Mouse (Mus musculus): ENCODE data around the gene Plekha6.

The Plekha6 gene

GRCm38 (mm10) chr1:133183141-133183925, 19.3 kb downstream of the Plekha6 start:
- no peak for DNase-seq

- no peak for DNase-seq
These were observed 24.1 kb downstream of the Plekha6 start for GRCm38 (mm10) chr1:133187948-133188680.

GRCm38 (mm10) chr1:133188719-133189118, 24.7 kb downstream of the Plekha6 start:
- DNase-seq: no peak

- DNase-seq: no peak
These were observed 25.5 kb downstream of the Plekha6 start for GRCm38 (mm10) chr1:133189471-133189870.

- DNase-seq: no peak
These were observed 26.5 kb downstream of the Plekha6 start for GRCm38 (mm10) chr1:133190550-133190949.

- DNase-seq: no peak
These were observed 32.2 kb downstream of the Plekha6 start for GRCm38 (mm10) chr1:133196181-133196580.

GRCm38 (mm10) chr1:133197266-133197665, 33.3 kb downstream of the Plekha6 start:
- DNase-seq: no peak

GRCm38 (mm10) chr1:133199706-133200105, 35.7 kb downstream of the Plekha6 start:
- no peak for DNase-seq

GRCm38 (mm10) chr1:133201499-133201898, 37.5 kb downstream of the Plekha6 start:
- peak; percentile 49 for DNase-seq

GRCm38 (mm10) chr1:133203701-133204100, 39.7 kb downstream of the Plekha6 start:
- no peak for DNase-seq

GRCm38 (mm10) chr1:133204341-133204849, 40.4 kb downstream of the Plekha6 start:
- DNase-seq: peak; percentile 84

GRCm38 (mm10) chr1:133204985-133205384, 41.0 kb downstream of the Plekha6 start:
- DNase-seq: no peak

GRCm38 (mm10) chr1:133208086-133208815, 44.2 kb downstream of the Plekha6 start:
- no peak for DNase-seq

- no peak for DNase-seq
These were observed 45.0 kb downstream of the Plekha6 start for GRCm38 (mm10) chr1:133209036-133209435.

GRCm38 (mm10) chr1:133209482-133209881, 45.5 kb downstream of the Plekha6 start:
- DNase-seq: no peak

GRCm38 (mm10) chr1:133209901-133210516, 46.0 kb downstream of the Plekha6 start:
- peak; percentile 54 for DNase-seq

GRCm38 (mm10) chr1:133210766-133211165, 46.8 kb downstream of the Plekha6 start:
- peak; percentile 65 for DNase-seq

- DNase-seq: no peak
These were observed 48.3 kb downstream of the Plekha6 start for GRCm38 (mm10) chr1:133212273-133212672.

GRCm38 (mm10) chr1:133213098-133213497, 49.1 kb downstream of the Plekha6 start:
- no peak for DNase-seq

GRCm38 (mm10) chr1:133213901-133214300, 49.9 kb downstream of the Plekha6 start:
- peak; percentile 67 for DNase-seq

- no peak for DNase-seq
These were observed 50.8 kb downstream of the Plekha6 start for GRCm38 (mm10) chr1:133214672-133215359.

- no peak for DNase-seq
These were observed 51.3 kb downstream of the Plekha6 start for GRCm38 (mm10) chr1:133215360-133215700.

Measured in kidney, postnatal 14 days (tissue).